Mouse (Mus musculus) embryonic facial prominence, embryonic 11.5 days (tissue): ENCODE measurements at regions not wholly inside any gene's neighbourhood (a gene's known extent, or its start where the extent isn't known, plus 50 kb on each side); places are given as distances from the start of the nearest gene placed in this dataset.

Experiments
- ATAC-seq: fragments of 200-750 bp; cut with Nextera tagmentation; replicated peaks from 2 replicates; pipeline ENCODE4 v1.8.0; 2017; ENCODE audit warnings: low read depth; ENCODE audit not compliant: insufficient number of reproducible peaks, low FRiP score, low TSS enrichment
- DNase-seq: peaks from one replicate; pipeline ENCODE4 v3.0.0-alpha.2; 2015; ENCODE audit warnings: low spot score
- H3K27ac ChIP-seq: fragments of 300-500 bp; sonication (generic); replicated peaks from 2 replicates; pipeline ENCODE4 v1.5.1; 2014; ENCODE audit warnings: mild to moderate bottlenecking, low read depth, low read length, control low read depth
- H3K27me3 ChIP-seq: fragments of 300-500 bp; sonication (generic); 2 replicates; pipeline ENCODE4 v1.6.1; 2014; ENCODE audit warnings: mild to moderate bottlenecking, low read length, moderate library complexity, mixed read lengths; ENCODE audit not compliant: control insufficient read depth, insufficient read depth
- H3K36me3 ChIP-seq: fragments of 300-500 bp; sonication (generic); replicated peaks from 2 replicates; pipeline ENCODE4 v1.6.1; 2014; ENCODE audit warnings: low read depth, mild to moderate bottlenecking, low read length, moderate library complexity, mixed read lengths; ENCODE audit not compliant: control insufficient read depth, insufficient read depth
- H3K4me1 ChIP-seq: fragments of 300-500 bp; sonication (generic); 2 replicates; pipeline ENCODE4 v1.6.1; 2014; ENCODE audit warnings: low read length, mixed read lengths; ENCODE audit not compliant: control insufficient read depth, insufficient read depth
- H3K4me2 ChIP-seq: fragments of 300-500 bp; sonication (generic); 2 replicates; pipeline ENCODE4 v1.6.1; 2014; ENCODE audit warnings: low read depth, mild to moderate bottlenecking, control low read depth, low read length, moderate library complexity
- H3K4me3 ChIP-seq: fragments of 300-500 bp; sonication (generic); 2 replicates; pipeline ENCODE4 v1.5.1; 2014; ENCODE audit warnings: low read depth, low read length, control low read depth
- H3K9ac ChIP-seq: fragments of 300-500 bp; sonication (generic); replicated peaks from 2 replicates; pipeline ENCODE4 v1.6.1; 2014; ENCODE audit warnings: mild to moderate bottlenecking, control low read depth, low read length
- H3K9me3 ChIP-seq: fragments of 300-500 bp; sonication (generic); replicated peaks from 2 replicates; pipeline ENCODE4 v1.6.1; 2016; ENCODE audit warnings: mild to moderate bottlenecking, low read length, inconsistent platforms, mixed read lengths; ENCODE audit not compliant: control insufficient read depth
- WGBS: fragments of 180-500 bp; shearing (Covaris S2); extraction: QIAGEN DNeasy Blood & Tissue Kit; methylation state at CpG from one replicate; pipeline ENCODE4 v1.1.7; 2014; 5-methylcytosine and 5-hydroxymethylcytosine counted together

GRCm38 (mm10) chr16:62681880-62682279, 104.7 kb downstream of the Nsun3 start:
- Histone ChIP-seq H3K9ac (no peak overlapping the region), H3K4me2 (no peak overlapping the region), H3K4me1 (no peaks in the 10 kb centered on the region), H3K9me3 (no peaks in the 10 kb centered on the region), H3K36me3 (no peaks in the 10 kb centered on the region), H3K27me3 (no peaks in the 10 kb centered on the region), H3K4me3 (no peak overlapping the region), H3K27ac (no peak overlapping the region)
- no peak for ATAC-seq
- DNase-seq = no peak
- 79% methylated on average over 5 of the region's 5 CpGs for WGBS

DNA sequence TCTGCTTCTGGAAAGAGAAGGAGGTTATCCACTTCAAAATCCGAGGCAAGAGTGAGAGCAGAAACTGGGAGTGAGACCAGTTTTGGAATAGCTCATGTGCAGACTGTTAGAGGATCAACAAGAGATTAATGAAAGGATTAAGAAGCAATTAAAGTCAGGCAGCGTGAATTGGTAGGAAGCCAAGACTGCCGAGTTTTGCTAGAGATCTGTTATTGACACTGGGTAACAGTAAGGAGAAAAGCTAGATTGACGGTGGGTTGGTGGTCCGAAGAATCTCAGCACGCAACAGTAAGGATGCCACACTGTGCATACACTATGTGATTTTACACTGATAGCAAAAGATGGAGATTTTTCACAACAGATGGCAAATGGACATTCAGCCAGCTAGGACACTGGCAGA, 109.8 kb downstream of the Nsun3 start:
- H3K9ac ChIP-seq = no peak overlapping the region
- H3K9me3 ChIP-seq = no peaks in the 10 kb centered on the region
- no peak overlapping the region for H3K4me3 ChIP-seq
- 79% methylated on average over 6 of the region's 6 CpGs for WGBS
- ATAC-seq = no peak
- no peaks in the 10 kb centered on the region for H3K27me3 ChIP-seq
- H3K4me1 ChIP-seq = no peaks in the 10 kb centered on the region
- no peak overlapping the region for H3K4me2 ChIP-seq
- no peak overlapping the region for H3K27ac ChIP-seq
- DNase-seq = no peak
- H3K36me3 ChIP-seq = no peaks in the 10 kb centered on the region

- no peak for ATAC-seq
- Histone ChIP-seq H3K9ac (no peak overlapping the region), H3K4me2 (no peak overlapping the region), H3K27me3 (no peaks in the 10 kb centered on the region), H3K4me3 (no peak overlapping the region), H3K36me3 (no peaks in the 10 kb centered on the region), H3K4me1 (no peaks in the 10 kb centered on the region), H3K9me3 (no peaks in the 10 kb centered on the region), H3K27ac (no peak overlapping the region)
- 85% methylated on average over 2 of the region's 2 CpGs for WGBS
- no peak for DNase-seq
These were observed 129.2 kb downstream of the Nsun3 start for GRCm38 (mm10) chr16:62657383-62657782.

- Histone ChIP-seq H3K4me3 (no peak overlapping the region), H3K4me1 (no peaks in the 10 kb centered on the region), H3K4me2 (no peak overlapping the region), H3K9me3 (no peaks in the 10 kb centered on the region), H3K27ac (no peak overlapping the region), H3K36me3 (no peaks in the 10 kb centered on the region), H3K9ac (no peak overlapping the region), H3K27me3 (no peaks in the 10 kb centered on the region)
- DNase-seq = no peak
- ATAC-seq = no peak
- WGBS = 82% methylated on average over 1 of the region's 1 CpGs
These were observed 132.2 kb downstream of the Nsun3 start for GRCm38 (mm10) chr16:62654436-62654835.

DNA sequence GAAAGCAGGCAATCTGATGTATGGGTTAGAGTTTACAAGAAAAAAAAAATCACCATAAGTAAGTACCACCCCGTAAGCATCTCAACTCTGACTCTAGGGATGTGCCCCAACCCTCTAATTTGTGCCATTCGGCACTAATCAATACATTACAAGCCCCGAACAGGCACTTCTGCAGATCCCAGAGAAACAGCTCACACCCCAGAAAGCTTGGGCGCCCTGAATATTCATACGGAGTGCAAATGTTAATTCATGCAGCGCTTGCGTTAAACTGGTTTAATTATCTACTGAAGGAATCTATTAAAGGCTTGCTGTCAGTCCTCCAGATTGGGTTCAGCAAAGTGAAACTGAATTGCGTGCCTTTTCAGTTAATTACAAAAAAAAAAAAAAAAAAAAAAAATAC, 132.8 kb downstream of the Nsun3 start:
- H3K27ac ChIP-seq = no peak overlapping the region
- H3K27me3 ChIP-seq = no peaks in the 10 kb centered on the region
- H3K9me3 ChIP-seq = no peaks in the 10 kb centered on the region
- H3K4me3 ChIP-seq = no peak overlapping the region
- H3K36me3 ChIP-seq = no peaks in the 10 kb centered on the region
- DNase-seq (no peak), ATAC-seq (no peak)
- H3K4me2 ChIP-seq = no peak overlapping the region
- 38% methylated on average over 8 of the region's 8 CpGs for WGBS
- H3K4me1 ChIP-seq = no peaks in the 10 kb centered on the region
- no peak overlapping the region for H3K9ac ChIP-seq

DNA sequence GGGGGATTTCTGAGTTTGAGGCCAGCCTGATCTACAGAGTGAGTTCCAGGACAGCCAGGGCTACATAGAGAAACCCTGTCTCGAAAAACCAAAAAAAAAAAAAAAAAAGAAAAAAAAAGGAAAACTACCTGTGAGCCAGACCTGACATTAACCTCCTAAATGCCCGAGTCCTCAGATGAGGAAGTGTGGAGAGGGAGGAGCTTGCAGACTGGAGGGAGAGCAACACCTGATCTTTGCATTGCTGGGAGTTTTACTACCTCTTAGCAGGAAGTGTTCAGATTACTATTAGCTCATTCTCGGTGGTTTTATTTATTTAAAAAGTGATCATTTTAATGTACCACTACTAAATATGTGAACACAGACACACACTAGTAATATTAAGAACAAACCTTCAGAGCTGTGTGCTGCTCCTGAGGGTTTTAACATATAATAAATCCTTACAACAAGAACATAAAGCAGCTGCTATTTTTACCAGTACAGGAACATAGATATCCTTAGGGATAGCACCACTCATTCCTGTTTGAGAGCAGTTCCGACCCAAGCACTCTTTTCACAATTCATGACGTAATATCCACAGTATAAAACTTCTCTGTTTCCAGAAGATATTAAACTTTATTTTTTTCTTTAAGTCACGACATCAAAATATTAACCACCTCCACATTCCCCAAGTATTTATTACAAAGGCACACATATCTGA, 133.7 kb downstream of the Nsun3 start:
- ATAC-seq = no peak
- Histone ChIP-seq H3K36me3 (no peaks in the 10 kb centered on the region), H3K9ac (no peak overlapping the region), H3K27ac (no peak overlapping the region), H3K4me3 (no peak overlapping the region), H3K4me1 (no peaks in the 10 kb centered on the region), H3K9me3 (no peaks in the 10 kb centered on the region), H3K27me3 (no peaks in the 10 kb centered on the region), H3K4me2 (no peak overlapping the region)
- WGBS = 83% methylated on average over 6 of the region's 6 CpGs
- no peak for DNase-seq

DNA sequence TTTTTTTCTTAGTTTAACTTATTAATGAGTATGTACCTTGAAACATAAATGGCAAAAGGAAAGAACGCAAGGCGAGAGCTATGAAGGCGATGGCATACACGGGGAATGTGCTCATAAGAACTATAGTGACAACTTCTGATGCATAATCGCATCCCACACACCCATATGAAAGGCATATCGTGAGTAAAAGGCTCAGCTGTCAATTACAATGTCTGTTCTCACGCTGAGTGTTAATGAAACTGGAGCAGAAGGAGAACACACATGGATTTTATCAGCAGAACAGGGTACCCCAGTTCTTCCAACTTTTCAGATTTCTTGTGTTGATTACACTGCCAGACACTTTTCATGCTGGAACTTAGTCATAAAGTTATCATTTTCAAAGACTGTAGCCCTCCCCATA, 135.8 kb downstream of the Nsun3 start:
- Histone ChIP-seq H3K27me3 (no peaks in the 10 kb centered on the region), H3K27ac (no peak overlapping the region), H3K4me1 (no peaks in the 10 kb centered on the region), H3K4me3 (no peak overlapping the region), H3K36me3 (no peaks in the 10 kb centered on the region), H3K9ac (no peak overlapping the region), H3K9me3 (no peaks in the 10 kb centered on the region), H3K4me2 (no peak overlapping the region)
- DNase-seq = no peak
- 87% methylated on average over 7 of the region's 7 CpGs for WGBS
- no peak for ATAC-seq

GRCm38 (mm10) chr16:62648326-62648725, 138.3 kb downstream of the Nsun3 start:
- H3K4me3 ChIP-seq = no peak overlapping the region
- no peak overlapping the region for H3K4me2 ChIP-seq
- no peak overlapping the region for H3K27ac ChIP-seq
- no peaks in the 10 kb centered on the region for H3K9me3 ChIP-seq
- H3K9ac ChIP-seq = no peak overlapping the region
- H3K4me1 ChIP-seq = no peaks in the 10 kb centered on the region
- ATAC-seq (no peak), DNase-seq (no peak)
- WGBS = 80% methylated on average over 8 of the region's 8 CpGs
- no peaks in the 10 kb centered on the region for H3K36me3 ChIP-seq
- no peaks in the 10 kb centered on the region for H3K27me3 ChIP-seq
